Mouse (Mus musculus): ENCODE measurements around the gene Cenpx.
"Not testable (repeated sequence)": the region's sequence is repeated elsewhere in the genome, so short reads cannot be mapped to it uniquely, and the experiment has no call there.

The Cenpx gene

DNA sequence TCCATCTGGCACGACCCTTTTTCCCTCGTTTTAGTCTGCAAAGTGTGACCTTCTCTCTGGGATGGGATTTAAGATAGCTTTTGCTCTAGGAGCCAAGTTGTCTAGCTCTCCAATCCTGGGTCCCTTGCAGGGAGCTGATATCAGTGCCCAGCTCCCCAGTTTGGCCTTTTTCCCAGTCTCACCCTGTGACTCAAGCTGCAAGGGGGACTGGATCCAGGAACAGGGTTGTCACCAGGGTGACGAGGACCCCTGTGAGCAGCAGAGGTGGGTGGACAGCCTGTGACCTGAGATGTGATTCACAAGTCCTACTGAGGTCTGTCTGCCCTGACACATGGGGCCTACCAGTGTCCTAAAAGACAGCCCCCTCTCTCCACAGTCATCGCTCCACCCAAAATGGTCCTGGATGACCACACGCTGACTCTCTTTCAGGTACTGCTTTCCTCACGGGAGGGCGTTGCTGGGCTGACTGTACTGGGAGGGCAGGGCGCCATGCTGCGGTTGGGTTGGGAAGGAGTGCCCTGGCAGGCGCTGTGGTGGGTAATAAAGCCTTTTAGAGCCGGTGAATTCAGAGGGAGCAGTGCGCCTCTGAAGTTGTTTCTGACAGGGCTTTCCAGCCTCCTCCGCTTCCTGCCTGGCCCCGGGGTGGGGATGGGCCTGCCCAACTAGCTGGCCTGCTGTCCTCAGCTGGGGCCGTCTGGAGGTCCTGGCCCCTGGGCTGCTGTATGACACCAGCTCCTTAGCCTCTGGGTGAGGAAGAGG lies 9.7 kb downstream of the Cenpx start:
- peak; percentile 40 for DNase-seq (ENCODE audit: low read depth, low spot score)

DNA sequence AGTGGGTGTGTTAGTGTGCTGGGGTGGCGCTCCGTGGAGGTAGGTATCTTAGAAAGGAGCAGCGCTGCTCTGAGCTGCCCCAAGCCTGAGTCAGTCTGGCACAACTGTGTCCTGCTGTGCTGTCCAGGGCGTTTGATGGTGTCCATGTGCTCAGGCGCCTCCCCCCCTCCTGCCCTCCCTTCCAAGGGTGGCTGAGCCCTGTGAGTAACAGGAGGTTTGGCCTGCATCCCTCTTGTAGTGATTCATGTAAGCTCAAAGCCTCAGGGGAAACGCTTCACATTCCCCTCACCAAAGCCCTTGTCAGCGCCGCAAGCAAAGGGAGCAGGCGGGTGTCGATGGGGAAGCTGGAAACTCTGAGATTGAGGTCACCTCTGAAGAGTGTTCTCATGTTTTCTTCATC lies 15.8 kb downstream of the Cenpx start:
- no peak for DNase-seq (ENCODE audit: low read depth, low spot score)

GRCm38 (mm10) chr11:120696568-120696967 lies 17.0 kb downstream of the Cenpx start:
- peak; percentile 82 for DNase-seq (ENCODE audit: low read depth, low spot score)

DNA sequence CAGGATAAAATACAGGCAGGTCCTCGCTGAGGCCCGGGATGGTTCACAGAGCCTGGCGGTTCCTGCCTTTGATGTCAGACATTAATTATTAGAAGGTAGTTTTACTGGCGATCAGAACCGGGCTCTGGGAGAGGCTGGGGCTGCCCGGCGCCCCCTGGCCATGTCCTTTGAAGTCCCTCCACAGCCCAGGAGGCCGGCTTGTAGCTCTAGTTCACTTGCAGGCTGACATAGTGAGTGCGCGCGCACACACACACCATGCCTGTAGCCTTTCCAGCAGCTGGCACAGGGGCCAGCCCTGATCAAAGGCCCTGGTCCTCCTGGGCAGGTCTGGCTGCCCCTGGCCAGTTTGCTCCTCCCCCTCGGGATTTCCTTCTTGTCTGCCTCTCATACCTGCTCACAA lies 17.9 kb downstream of the Cenpx start:
- DNase-seq (ENCODE audit: low read depth, low spot score): no peak

GRCm38 (mm10) chr11:120695184-120695583 lies 18.4 kb downstream of the Cenpx start:
- DNase-seq (ENCODE audit: low read depth, low spot score): no peak

DNA sequence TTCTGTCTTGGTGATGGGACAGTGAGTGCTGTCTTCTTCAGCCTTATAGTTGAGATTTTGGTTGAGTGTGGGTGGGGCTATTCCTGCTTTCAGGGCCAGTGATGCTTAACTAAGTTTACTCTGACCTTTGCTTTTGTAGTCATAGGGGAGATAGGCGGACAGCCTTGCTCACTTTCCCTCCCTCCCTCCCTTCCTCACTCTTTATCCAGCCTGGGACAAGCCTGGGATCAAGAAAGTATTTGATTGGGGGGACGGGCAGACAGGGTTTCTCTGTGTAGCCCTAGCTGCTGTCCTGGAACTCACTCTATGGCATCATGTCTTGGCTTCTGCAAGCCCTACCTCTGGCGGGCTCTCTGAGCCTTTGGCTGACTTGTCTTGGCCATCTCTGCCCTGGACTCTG lies 20.1 kb downstream of the Cenpx start:
- no peak for DNase-seq (ENCODE audit: low read depth, low spot score)

GRCm38 (mm10) chr11:120692471-120693011 lies 21.0 kb downstream of the Cenpx start:
- no peak for DNase-seq (ENCODE audit: low read depth, low spot score)

GRCm38 (mm10) chr11:120689365-120689764 lies 24.2 kb downstream of the Cenpx start:
- DNase-seq (ENCODE audit: low read depth, low spot score): no peak

- DNase-seq (ENCODE audit: low read depth, low spot score): no peak
Measured at GRCm38 (mm10) chr11:120686650-120687272, 26.8 kb downstream of the Cenpx start.

GRCm38 (mm10) chr11:120684660-120685059 lies 28.9 kb downstream of the Cenpx start:
- DNase-seq (ENCODE audit: low read depth, low spot score): no peak

GRCm38 (mm10) chr11:120684086-120684485 lies 29.5 kb downstream of the Cenpx start:
- no peak for DNase-seq (ENCODE audit: low read depth, low spot score)

DNA sequence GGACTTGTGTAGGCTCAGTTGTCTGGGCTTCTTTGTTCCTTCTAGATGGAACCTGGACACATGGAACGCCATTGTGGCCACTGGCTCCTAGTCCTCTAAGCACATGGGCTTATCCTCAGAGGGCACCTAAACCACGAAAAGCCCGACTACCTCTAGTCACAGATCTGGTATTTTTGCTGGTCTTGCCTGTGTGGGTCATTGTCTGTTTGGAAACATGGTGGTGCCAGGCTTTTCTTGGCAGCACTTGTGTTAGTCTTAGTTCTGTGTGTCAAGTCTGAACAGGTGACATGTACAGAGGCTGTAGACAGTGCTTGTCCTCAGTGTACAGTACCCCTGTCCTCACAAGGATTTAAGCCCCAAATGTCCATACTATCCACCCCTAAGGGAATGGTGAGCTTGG lies 30.0 kb downstream of the Cenpx start:
- DNase-seq (ENCODE audit: low read depth, low spot score): no peak

DNA sequence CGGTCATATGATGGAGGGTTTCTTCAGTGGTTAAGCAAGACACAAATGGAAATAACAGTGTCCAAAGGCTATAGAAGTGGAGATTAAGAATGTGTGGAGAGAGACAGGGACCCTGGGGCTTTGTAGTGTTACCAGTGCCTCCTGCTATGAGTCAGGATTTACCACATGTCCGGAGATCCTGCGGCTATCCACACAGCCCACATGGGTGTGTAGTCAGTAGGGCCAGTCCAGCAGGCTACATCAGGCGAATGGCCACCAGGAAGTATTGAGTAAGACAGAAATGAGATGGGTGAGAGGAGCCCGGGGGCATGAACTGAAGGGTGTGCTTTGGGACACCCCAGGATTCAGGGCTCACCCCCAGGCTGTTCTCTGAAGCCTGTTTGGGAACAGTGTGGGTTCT lies 30.9 kb downstream of the Cenpx start:
- DNase-seq (ENCODE audit: low read depth, low spot score): no peak

DNA sequence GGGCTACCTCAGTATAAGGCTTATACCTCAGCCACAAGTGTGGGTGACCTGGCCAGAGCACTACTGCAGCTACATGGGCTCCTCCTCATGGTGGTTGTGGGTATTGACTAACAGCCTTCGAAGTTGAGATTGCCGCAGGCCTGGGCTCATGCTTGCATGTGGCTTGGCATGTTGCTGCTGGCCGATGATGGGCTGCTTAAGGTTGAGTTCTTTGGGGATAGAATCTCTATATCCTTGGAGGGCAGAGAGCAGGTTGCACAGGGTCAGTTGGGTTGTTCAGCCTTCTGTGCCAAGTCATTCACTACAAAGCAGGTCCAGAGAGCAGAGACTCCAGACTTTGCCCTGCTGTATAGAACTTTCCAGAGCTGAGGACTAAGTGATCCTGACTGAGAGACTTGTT lies 33.6 kb downstream of the Cenpx start:
- DNase-seq (ENCODE audit: low read depth, low spot score): peak; percentile 71

DNA sequence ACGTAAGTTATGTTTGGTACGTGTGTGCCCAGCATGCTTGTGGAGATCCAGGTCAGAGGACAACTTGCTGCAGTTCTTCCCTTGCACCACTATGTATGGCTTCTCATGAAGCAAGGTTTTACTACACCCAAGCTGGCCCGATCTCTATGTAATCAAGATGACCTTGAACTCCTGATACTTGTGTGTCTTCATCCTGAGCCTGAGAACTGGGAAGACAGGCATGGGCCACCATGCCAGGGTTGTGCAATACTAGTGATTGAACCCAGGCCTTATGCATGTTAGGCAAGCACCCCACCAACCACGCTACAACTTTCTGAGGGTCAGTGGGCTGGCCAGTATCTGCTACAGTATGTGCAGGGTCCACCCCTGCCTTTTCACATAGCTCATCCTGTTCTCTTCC lies 36.6 kb downstream of the Cenpx start:
- no peak for DNase-seq (ENCODE audit: low read depth, low spot score)

DNA sequence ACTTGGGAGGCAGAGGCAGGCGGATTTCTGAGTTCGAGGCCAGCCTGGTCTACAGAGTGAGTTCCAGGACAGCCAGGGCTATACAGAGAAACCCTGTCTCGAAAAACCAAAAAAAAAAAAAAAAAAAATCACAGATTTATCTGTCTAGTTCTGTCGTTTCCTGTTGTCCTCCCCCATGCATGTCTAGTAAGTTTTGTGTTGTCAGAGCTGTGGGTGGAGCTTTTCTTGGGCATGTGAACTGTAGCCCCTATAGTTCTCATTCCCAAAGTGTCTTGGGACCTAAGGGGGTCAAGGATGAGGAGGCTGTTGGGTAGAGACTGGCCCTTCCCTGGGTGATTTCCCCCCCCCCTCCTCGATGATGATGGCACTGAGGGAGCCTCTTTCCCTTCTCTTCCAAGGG lies 37.7 kb downstream of the Cenpx start:
- not testable (repeated sequence) for DNase-seq (ENCODE audit: low read depth, low spot score)

DNA sequence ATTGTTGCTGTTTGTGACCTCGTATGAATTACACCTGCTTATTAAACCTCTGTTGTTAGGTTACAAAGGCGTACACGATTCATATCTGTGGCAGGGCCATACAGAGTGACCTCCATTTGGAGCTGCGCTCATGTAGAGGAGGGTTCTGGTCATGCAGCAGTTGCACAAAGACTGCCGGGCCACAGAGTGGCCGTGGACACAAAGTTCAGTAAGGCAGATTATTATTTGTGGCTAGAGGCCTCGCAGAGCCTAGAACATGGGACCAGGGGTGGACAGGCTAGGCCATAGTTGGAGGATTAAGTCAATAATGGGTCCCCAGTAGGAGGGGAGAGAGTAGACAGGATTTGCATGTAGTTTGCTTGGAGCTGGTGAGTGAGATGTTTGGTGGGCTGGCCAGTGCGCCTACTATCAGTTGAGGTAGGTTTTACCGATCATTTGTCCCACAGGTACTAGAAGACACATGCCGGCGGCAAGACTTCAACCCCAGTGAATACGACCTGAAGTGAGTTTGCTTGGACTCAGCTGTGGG lies 39.9 kb downstream of the Cenpx start:
- no peak for DNase-seq (ENCODE audit: low read depth, low spot score)

GRCm38 (mm10) chr11:120672687-120673593 lies 40.6 kb downstream of the Cenpx start, which contains the start of gene Aspscr1:
Gene Aspscr1, plus strand, starts transcription at chr11:120672973.
- DNase-seq (ENCODE audit: low read depth, low spot score): peak; percentile 98

- DNase-seq (ENCODE audit: low read depth, low spot score): peak; percentile 62
Measured at GRCm38 (mm10) chr11:120666617-120667016, 46.9 kb downstream of the Cenpx start.

- DNase-seq (ENCODE audit: low read depth, low spot score): no peak
Measured at GRCm38 (mm10) chr11:120665406-120665805, 48.1 kb downstream of the Cenpx start.

DNA sequence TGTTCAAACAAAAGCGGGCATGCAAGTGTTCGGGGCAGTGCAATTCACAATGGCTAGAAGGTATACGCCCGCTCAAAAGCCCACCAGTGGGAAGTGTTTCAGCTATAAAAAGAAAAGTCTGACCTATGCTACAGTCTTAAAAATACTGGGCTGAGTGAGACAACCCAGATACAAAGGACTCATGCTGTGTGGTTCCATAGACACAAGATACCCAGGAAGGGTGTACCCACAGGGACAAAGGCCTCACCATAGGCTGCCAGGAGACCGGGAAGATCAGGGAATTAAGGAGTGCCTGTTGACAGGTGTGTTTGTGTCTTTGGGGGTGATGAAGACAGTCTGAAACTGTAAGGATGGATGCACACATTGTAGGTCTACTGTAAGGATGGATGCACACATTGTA lies 49.8 kb downstream of the Cenpx start:
- peak; percentile 95 for DNase-seq (ENCODE audit: low read depth, low spot score)

DNA sequence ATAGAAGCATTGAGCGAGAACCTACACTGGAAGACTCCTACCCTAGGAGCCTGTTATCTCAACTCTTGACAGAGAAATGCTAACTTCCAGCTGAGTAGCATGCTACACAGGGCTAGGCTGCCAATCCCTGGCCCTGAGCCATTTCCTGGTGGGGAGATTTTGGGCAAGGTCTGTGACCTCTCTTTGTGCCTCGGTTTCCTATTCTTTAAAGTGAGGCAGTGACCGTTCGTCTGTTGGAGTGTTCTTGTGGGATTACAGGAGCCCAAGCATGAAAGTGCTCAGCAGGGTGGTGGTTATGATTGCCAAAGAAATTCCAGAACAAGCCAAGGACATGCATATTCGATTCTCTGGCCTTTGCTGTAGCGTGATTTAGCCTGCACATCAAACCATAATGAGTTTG lies 50.8 kb downstream of the Cenpx start:
- DNase-seq (ENCODE audit: low read depth, low spot score): no peak
